9 mouse cellular contexts compared by ENCODE assay signal in the genomic region with DNA sequence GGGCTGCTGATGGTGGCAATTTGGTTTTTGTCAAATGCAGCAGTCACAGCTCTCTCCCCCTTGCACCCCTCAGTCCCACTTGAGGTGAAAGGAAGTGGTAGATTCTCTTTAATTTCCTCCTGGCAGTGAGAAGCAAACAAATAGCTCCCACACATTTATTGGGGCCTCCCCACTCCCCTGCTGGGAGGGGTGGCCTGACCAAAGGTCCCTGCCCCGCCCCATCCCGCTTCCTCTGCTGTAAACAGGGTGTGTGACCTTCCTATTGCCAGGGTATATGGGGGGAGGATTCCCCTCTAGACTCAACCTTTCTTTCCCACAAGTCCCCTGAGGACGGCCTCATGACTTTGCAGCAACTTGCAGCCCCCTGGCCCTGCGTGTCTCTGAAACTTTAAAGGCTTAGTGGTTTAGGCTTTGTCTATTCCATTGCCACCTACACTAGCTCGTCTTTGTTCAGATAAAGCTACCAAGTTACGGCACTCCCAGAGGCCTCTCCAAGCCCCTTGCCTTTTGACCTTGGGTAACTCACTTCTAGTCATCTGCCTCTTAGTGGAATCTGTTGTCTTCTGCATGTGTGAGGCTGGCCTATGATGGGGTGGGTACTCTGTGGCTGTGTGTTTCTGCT. TPM values are rescaled to one million over a fixed set of nuclear protein-coding genes. Genes with fewer than 3 reads are reported as not detected.
A peak's percentile ranks its signal among the peaks of the same experiment; 100 is the strongest.
DNase-seq lines count a peak whose midpoint lies in the region; ATAC-seq lines count a peak whose summit lies in the region.
"Had no signal": no experiment of that assay in that cellular context is flagged by ENCODE, and none has a peak within 500 bp of the region (broad histone marks: within the 10 kb centered on the region; RNA-seq: fewer than 3 reads in every experiment).

No protein-coding gene starts in this region.

- H3K27ac ChIP-seq in liver, embryonic 11.5 days (ENCODE audit: low read depth, low read length), result no peak overlapping the region
- no peak overlapping the region for H3K27ac ChIP-seq in forebrain, embryonic 10.5 days

- peaks cover 16% of the 10 kb centered on the region for H3K4me1 ChIP-seq in liver, embryonic 11.5 days (replicated peaks; ENCODE audit: control insufficient read depth, insufficient read depth, low read length)
- H3K4me1 ChIP-seq in forebrain, embryonic 10.5 days, result peaks cover 11% of the 10 kb centered on the region

- H3K27me3 ChIP-seq in liver, embryonic 11.5 days (replicated peaks; ENCODE audit: control insufficient read depth, insufficient read depth, low read length), result no peaks in the 10 kb centered on the region
- no peaks in the 10 kb centered on the region for H3K27me3 ChIP-seq in forebrain, embryonic 10.5 days (ENCODE audit: poor library complexity, severe bottlenecking)

- no peak overlapping the region for H3K4me3 ChIP-seq in liver, embryonic 11.5 days (ENCODE audit: low read depth, low read length)
- H3K4me3 ChIP-seq in forebrain, embryonic 10.5 days, result no peak overlapping the region

- H3K9ac ChIP-seq in liver, embryonic 11.5 days (ENCODE audit: low read depth, low read length), result no peak overlapping the region

- 46% methylated on average over 6 of the region's 6 CpGs for WGBS in liver, embryonic 11.5 days
- WGBS in forebrain, embryonic 10.5 days, result 83% methylated on average over 6 of the region's 6 CpGs

- peak; percentile 54 for DNase-seq in liver
- DNase-seq in liver, embryonic 11.5 days (ENCODE audit: low spot score), result no peak
- DNase-seq in heart, postnatal 14 days, result peak; percentile 38 to 47
- DNase-seq in lung, postnatal 4 days, result peak; percentile 72 to 82
- peak; percentile 81 to 88 for DNase-seq in thymus, postnatal 36 days
- DNase-seq in cerebellum, adult 9-10 months, result no peak
- no peak for DNase-seq in cerebellum, postnatal 10 days
- no peak for DNase-seq in forebrain, embryonic 10.5 days (ENCODE audit: extremely low spot score, low spot score)
- DNase-seq: gastrocnemius, postnatal 36 days had no signal

- peaks cover 3% of the 10 kb centered on the region; the same call in 1 of the 2 replicates for H3K36me3 ChIP-seq in liver, embryonic 11.5 days (ENCODE audit: control insufficient read depth, insufficient read depth, low read length)
- H3K36me3 ChIP-seq in forebrain, embryonic 10.5 days (replicated peaks), result peaks cover 41% of the 10 kb centered on the region

- no peak overlapping the region for H3K4me2 ChIP-seq in liver, embryonic 11.5 days

- intact Hi-C loops in heart, postnatal 14 days (cut with DNase I), result no loop called here

- no peak for ATAC-seq in liver, embryonic 11.5 days (replicated peaks; ENCODE audit: low FRiP score)

- H3K9me3 ChIP-seq in liver, embryonic 11.5 days (ENCODE audit: control insufficient read depth, low read length), result no peaks in the 10 kb centered on the region
- no peaks in the 10 kb centered on the region for H3K9me3 ChIP-seq in forebrain, embryonic 10.5 days

RNA-seq across cellular contexts. Expression of a gene that starts 4.3 kb away (rescaled TPM):
- 5.3 and 6.2 TPM in 2 replicates for polyA plus RNA-seq in liver, embryonic 11.5 days (2014; fragmentation: Nextera tagmentation; extraction: Ambion mirVana)
- 10 to 100 TPM; 22.0 to 29.4 TPM for total RNA-seq in heart, postnatal 14 days (2021)
- polyA plus RNA-seq in forebrain, embryonic 10.5 days (2016; fragmentation: Nextera tagmentation; extraction: Ambion mirVana), result 6.6 TPM in 2 replicates

RNA-seq across cellular contexts. Expression of a gene that starts 42.6 kb away (rescaled TPM):
- 22.3 and 22.5 TPM in 2 replicates for polyA plus RNA-seq in liver, embryonic 11.5 days (2014; fragmentation: Nextera tagmentation; extraction: Ambion mirVana)
- 1 to 10 TPM; 9.5 to 9.9 TPM for total RNA-seq in heart, postnatal 14 days (2021)
- 24.0 and 24.7 TPM in 2 replicates for polyA plus RNA-seq in forebrain, embryonic 10.5 days (2016; fragmentation: Nextera tagmentation; extraction: Ambion mirVana)

RNA-seq across cellular contexts. Expression of a gene that starts 48.5 kb away (rescaled TPM):
- not detected in 2 replicates for polyA plus RNA-seq in liver, embryonic 11.5 days (2014; fragmentation: Nextera tagmentation; extraction: Ambion mirVana)
- not detected for total RNA-seq in heart, postnatal 14 days (2021)
- not detected in 2 replicates for polyA plus RNA-seq in forebrain, embryonic 10.5 days (2016; fragmentation: Nextera tagmentation; extraction: Ambion mirVana)
- total RNA-seq: gastrocnemius, postnatal 36 days had no signal

Comparison
In these comparisons a context has a peak if more than half of its experiments do, and no peak if none do; other contexts are left out.
1. DNase-seq: peak in liver (single experiment), heart, postnatal 14 days (2 of 2), lung, postnatal 4 days (2 of 2) and thymus, postnatal 36 days (2 of 2); none in liver, embryonic 11.5 days (single experiment), cerebellum, adult 9-10 months (single experiment), cerebellum, postnatal 10 days (0 of 2) and forebrain, embryonic 10.5 days (single experiment).